24 mouse cellular contexts compared by ENCODE assay signal in genomic region chr4:141251071-141251470, GRCm38 (mm10). TPM values are rescaled to one million over a fixed set of nuclear protein-coding genes. Genes with fewer than 3 reads are reported as not detected.
DNase-seq lines count a peak whose midpoint lies in the region; ATAC-seq and TF ChIP-seq lines count a peak whose summit lies in the region.
"Had no signal": no experiment of that assay in that cellular context is flagged by ENCODE, and none has a peak within 500 bp of the region (broad histone marks: within the 10 kb centered on the region; RNA-seq: fewer than 3 reads in every experiment).

No protein-coding gene starts in this region.

- 0 out of 2 replicates have a peak, but pooled peaks cover 2% of the 10 kb centered on the region for H3K4me1 ChIP-seq in liver, adult 2 months (ENCODE audit: control insufficient read depth, insufficient read depth, low read length)
- peaks cover 3% of the 10 kb centered on the region for H3K4me1 ChIP-seq in liver, postnatal 0 days (ENCODE audit: insufficient read depth)
- peaks cover 37% of the 10 kb centered on the region for H3K4me1 ChIP-seq in intestine, embryonic 16.5 days (ENCODE audit: control insufficient read depth, insufficient read depth, low read length)

- no peak overlapping the region for H3K27ac ChIP-seq in liver, adult 2 months (replicated peaks; ENCODE audit: insufficient read depth, low read depth, low read length)
- H3K27ac ChIP-seq in liver, postnatal 0 days (ENCODE audit: low read depth) = no peak overlapping the region
- no peak overlapping the region for H3K27ac ChIP-seq in intestine, embryonic 16.5 days (ENCODE audit: low read length)
- H3K27ac ChIP-seq: forebrain, embryonic 15.5 days; hindbrain, embryonic 13.5 days; limb, embryonic 15.5 days; liver, embryonic 15.5 days; neural tube, embryonic 15.5 days had no signal

- H3K79me2 ChIP-seq in liver, adult 2 months (ENCODE audit: control insufficient read depth, insufficient read depth, low read length) = peaks cover 1% of the 10 kb centered on the region; the same call in 1 of the 2 replicates

- no peak for ATAC-seq in liver, postnatal 0 days
- no peak for ATAC-seq in intestine, embryonic 16.5 days
- ATAC-seq: forebrain, embryonic 15.5 days had no signal

- H3K36me3 ChIP-seq in liver, adult 2 months (ENCODE audit: control insufficient read depth, insufficient read depth, low read length) = peaks cover 13% of the 10 kb centered on the region; the same call in 1 of the 2 replicates
- no peaks in the 10 kb centered on the region for H3K36me3 ChIP-seq in liver, postnatal 0 days (replicated peaks; ENCODE audit: insufficient read depth, low read length)
- peaks cover 8% of the 10 kb centered on the region; the same call in 1 of the 2 replicates for H3K36me3 ChIP-seq in intestine, embryonic 16.5 days (ENCODE audit: control insufficient read depth, insufficient read depth, low read length)
- H3K36me3 ChIP-seq: forebrain, embryonic 15.5 days; G1E; hindbrain, embryonic 13.5 days; liver, embryonic 15.5 days; neural tube, embryonic 15.5 days had no signal

- H3K9me3 ChIP-seq in liver, postnatal 0 days (ENCODE audit: low read length) = no peaks in the 10 kb centered on the region
- no peaks in the 10 kb centered on the region for H3K9me3 ChIP-seq in intestine, embryonic 16.5 days (ENCODE audit: control insufficient read depth, low read length)
- H3K9me3 ChIP-seq: forebrain, embryonic 15.5 days; hindbrain, embryonic 13.5 days; limb, embryonic 15.5 days; liver, embryonic 15.5 days; neural tube, embryonic 15.5 days had no signal

- TF ChIP-seq EP300 in liver, postnatal 0 days (IDR thresholded peaks at IDR 0.05; ENCODE audit: low read depth) = no peak

- TF ChIP-seq CTCF in liver, adult 2 months (IDR thresholded peaks at IDR 0.05; ENCODE audit: low read depth, low read length) = no peak
- TF ChIP-seq CTCF in liver, postnatal 0 days (IDR thresholded peaks at IDR 0.05; ENCODE audit: low read depth) = no peak

- intact Hi-C loops in heart, postnatal 25 days (cut with DNase I) = no loop called here
- intact Hi-C loops in heart, postnatal 10 days (cut with DNase I) = no loop called here

- 35% methylated on average over 8 of the region's 8 CpGs for WGBS in liver, adult 2 months
- WGBS in liver, postnatal 0 days (ENCODE audit: insufficient replicate concordance) = 76% methylated on average over 8 of the region's 8 CpGs
- WGBS in intestine, embryonic 16.5 days = 79% methylated on average over 8 of the region's 8 CpGs

- H3K4me3 ChIP-seq in liver, adult 2 months (ENCODE audit: insufficient read depth, low read depth, low read length) = no peak overlapping the region
- no peak overlapping the region for H3K4me3 ChIP-seq in liver, postnatal 0 days (ENCODE audit: low read depth, low read length)
- H3K4me3 ChIP-seq in intestine, embryonic 16.5 days (ENCODE audit: low read length) = no peak overlapping the region
- H3K4me3 ChIP-seq: forebrain, embryonic 15.5 days; hindbrain, embryonic 13.5 days; limb, embryonic 15.5 days; liver, embryonic 15.5 days; neural tube, embryonic 15.5 days had no signal

- DNase-seq in cerebellum, postnatal 10 days = peak; percentile 80 to 83
- DNase-seq in cerebellum, adult 9-10 months = no peak
- peak; percentile 97 for DNase-seq in heart, adult 11 months
- no peak for DNase-seq in heart, postnatal 25 days (ENCODE audit: low spot score)
- DNase-seq in liver, adult 2 months (ENCODE audit: extremely low read depth, low read depth, low spot score) = peak; percentile 88
- no peak for DNase-seq in liver, postnatal 0 days
- peak; percentile 67 to 81 for DNase-seq in heart, postnatal 10 days
- DNase-seq: adrenal gland, adult 2 months; cerebellum, adult 11 months; gastrocnemius, postnatal 36 days; kidney, adult 18-20 months; kidney, postnatal 10 days; left cerebral cortex, postnatal 4 days; lung, postnatal 4 days; thymus, adult 18-20 months; thymus, postnatal 36 days had no signal

- TF ChIP-seq POLR2A in liver, adult 2 months (IDR thresholded peaks at IDR 0.05; ENCODE audit: extremely low read depth, insufficient read depth, low read length) = no peak

- H3K4me2 ChIP-seq in liver, postnatal 0 days (ENCODE audit: low read depth, low read length) = no peak overlapping the region
- no peak overlapping the region for H3K4me2 ChIP-seq in intestine, embryonic 16.5 days (ENCODE audit: low read depth, low read length)
- H3K4me2 ChIP-seq: forebrain, embryonic 15.5 days; hindbrain, embryonic 13.5 days; limb, embryonic 15.5 days; liver, embryonic 15.5 days; neural tube, embryonic 15.5 days had no signal

- H3K9ac ChIP-seq in liver, adult 2 months (ENCODE audit: low read depth, low read length) = no peak overlapping the region
- H3K9ac ChIP-seq in liver, postnatal 0 days (replicated peaks) = no peak overlapping the region
- no peak overlapping the region for H3K9ac ChIP-seq in intestine, embryonic 16.5 days (ENCODE audit: low read depth, low read length)
- H3K9ac ChIP-seq: forebrain, embryonic 15.5 days; hindbrain, embryonic 13.5 days; limb, embryonic 15.5 days; liver, embryonic 15.5 days; neural tube, embryonic 15.5 days had no signal

- H3K27me3 ChIP-seq in liver, adult 2 months (ENCODE audit: control insufficient read depth, insufficient read depth, low read length) = no peaks in the 10 kb centered on the region
- H3K27me3 ChIP-seq in liver, postnatal 0 days (ENCODE audit: insufficient read depth, low read length) = peaks cover 36% of the 10 kb centered on the region
- 0 out of 2 replicates have a peak, but pooled peaks cover 6% of the 10 kb centered on the region for H3K27me3 ChIP-seq in intestine, embryonic 16.5 days (replicated peaks; ENCODE audit: control insufficient read depth, insufficient read depth, low read length)

RNA-seq across cellular contexts. Expression of gene Arhgef19, which starts 11.8 kb away (rescaled TPM):
- 10 to 100 TPM; 28.5 to 36.4 TPM for total RNA-seq in heart, postnatal 25 days (2021)
- 14.4 and 25.8 TPM in 2 replicates for total RNA-seq in liver, adult 2 months (2014; rRNA removed)
- 34.3 and 64.4 TPM in 2 replicates for polyA plus RNA-seq in liver, adult 2 months (2012; rRNA removed)
- 3.0 and 4.2 TPM in 2 replicates for polyA plus RNA-seq in liver, postnatal 0 days (2015; fragmentation: Nextera tagmentation; extraction: Ambion mirVana)
- 10 to 100 TPM; 11.6 to 14.7 TPM for total RNA-seq in heart, postnatal 10 days (2021)
- 15.0 and 15.1 TPM in 2 replicates for polyA plus RNA-seq in intestine, embryonic 16.5 days (2015; fragmentation: Nextera tagmentation; extraction: Ambion mirVana)
- total RNA-seq: G1E; megakaryocyte-erythroid progenitor cell, adult 5-6 weeks had no signal
- polyA plus RNA-seq: G1E had no signal

RNA-seq across cellular contexts. Expression of gene Rsg1, which starts 37.3 kb away (rescaled TPM):
- total RNA-seq in heart, postnatal 25 days (2021) = under 1 TPM; 0.45 to 0.60 TPM
- total RNA-seq in liver, adult 2 months (2014; rRNA removed) = 0.40 and 0.55 TPM in 2 replicates
- 0.40 and 0.50 TPM in 2 replicates for polyA plus RNA-seq in liver, adult 2 months (2012; rRNA removed)
- polyA plus RNA-seq in liver, postnatal 0 days (2015; fragmentation: Nextera tagmentation; extraction: Ambion mirVana) = 0.43 and 0.79 TPM in 2 replicates
- total RNA-seq in heart, postnatal 10 days (2021) = 1 to 10 TPM; 1.0 to 1.2 TPM
- 4.2 and 5.1 TPM in 2 replicates for polyA plus RNA-seq in intestine, embryonic 16.5 days (2015; fragmentation: Nextera tagmentation; extraction: Ambion mirVana)
- total RNA-seq: gastrocnemius, postnatal 36 days had no signal

RNA-seq across cellular contexts. Expression of gene Epha2, which starts 50.0 kb away (rescaled TPM):
- total RNA-seq in heart, postnatal 25 days (2021) = 1 to 10 TPM; 6.8 to 7.7 TPM
- 7.7 and 9.3 TPM in 2 replicates for total RNA-seq in liver, adult 2 months (2014; rRNA removed)
- 11.6 and 12.0 TPM in 2 replicates for polyA plus RNA-seq in liver, adult 2 months (2012; rRNA removed)
- polyA plus RNA-seq in liver, postnatal 0 days (2015; fragmentation: Nextera tagmentation; extraction: Ambion mirVana) = 1.5 and 2.4 TPM in 2 replicates
- total RNA-seq in heart, postnatal 10 days (2021) = 1 to 10 TPM; 8.1 TPM
- polyA plus RNA-seq in intestine, embryonic 16.5 days (2015; fragmentation: Nextera tagmentation; extraction: Ambion mirVana) = 7.6 and 8.5 TPM in 2 replicates
- total RNA-seq: G1E had no signal
- polyA plus RNA-seq: G1E had no signal

Comparison
In these comparisons a context has a peak if more than half of its experiments do, and no peak if none do; other contexts are left out.
1. DNase-seq: peak in cerebellum, postnatal 10 days (2 of 2), heart, adult 11 months (single experiment), liver, adult 2 months (single experiment) and heart, postnatal 10 days (2 of 2); none in cerebellum, adult 9-10 months (single experiment), heart, postnatal 25 days (single experiment) and liver, postnatal 0 days (single experiment).